Mouse (Mus musculus) thymus, postnatal 36 days (tissue): ENCODE data around the gene Arhgap10.

Source experiments
- DNase-seq, 2 experiments: peaks; one replicate each; pipeline ENCODE4 v3.0.0; 2022; ENCODE audit warnings: mixed read lengths in 2 of 2

Gene Arhgap10

DNA sequence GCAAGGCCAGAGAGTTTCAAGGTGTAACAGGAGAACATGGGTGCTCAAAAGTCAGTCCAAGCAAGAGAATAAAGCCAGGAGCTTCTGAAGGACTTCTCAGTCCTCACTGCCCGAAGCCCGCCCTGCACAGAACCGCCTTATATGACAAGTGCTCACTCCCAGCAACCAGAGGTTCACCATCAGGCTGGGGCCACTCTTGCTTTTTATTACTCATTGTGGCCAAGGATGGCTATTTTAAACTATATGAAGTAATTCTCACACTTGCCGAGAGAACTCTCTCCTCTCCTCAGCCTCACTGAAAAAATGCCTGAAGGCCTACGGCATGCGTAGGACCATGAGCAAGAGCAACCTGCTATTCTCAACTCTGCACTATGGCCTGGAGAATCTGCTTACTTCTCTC lies 133.7 kb downstream of the Arhgap10 start:
- no peak for DNase-seq

DNA sequence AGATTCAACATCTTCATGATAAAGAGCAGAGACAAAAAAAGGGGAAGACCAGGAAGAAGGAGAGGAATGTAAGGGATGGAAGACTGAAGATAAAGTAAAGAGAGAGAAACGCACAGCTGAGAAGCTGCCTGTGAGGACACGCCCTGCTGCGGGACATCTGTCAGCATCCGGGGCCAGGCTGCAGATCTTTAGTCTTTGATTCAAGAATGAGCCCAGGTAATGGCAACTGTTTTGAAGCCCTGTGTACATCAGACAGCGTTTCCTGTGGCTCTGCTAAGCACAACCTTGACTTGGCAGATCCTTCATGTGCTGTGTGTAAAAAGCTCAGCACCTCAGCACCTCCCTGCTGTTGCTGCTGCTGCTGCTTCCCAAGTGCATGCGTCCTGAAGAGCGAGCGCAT lies 134.1 kb downstream of the Arhgap10 start:
- peak in 1 of 2 experiments; percentile 39 for DNase-seq

DNA sequence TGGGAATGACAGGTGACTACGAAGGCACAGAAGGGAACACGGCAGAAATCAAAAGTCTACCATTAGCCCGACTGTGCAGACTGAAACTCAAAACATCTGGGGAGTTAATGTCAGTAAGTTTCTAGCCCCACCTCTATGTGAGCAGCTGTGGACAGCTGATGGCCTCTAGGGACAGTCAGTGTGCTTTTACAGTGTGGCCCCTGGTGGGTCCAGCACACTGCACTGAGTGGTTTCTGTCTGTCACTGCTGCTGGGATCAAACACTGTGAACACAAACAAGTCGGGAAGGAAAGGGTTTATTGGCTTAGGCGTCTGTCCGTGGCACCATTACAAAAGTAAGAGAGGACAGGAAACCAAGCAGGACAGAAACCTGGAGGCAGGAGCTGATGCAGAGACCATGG lies 136.9 kb downstream of the Arhgap10 start:
- DNase-seq, result no peak

DNA sequence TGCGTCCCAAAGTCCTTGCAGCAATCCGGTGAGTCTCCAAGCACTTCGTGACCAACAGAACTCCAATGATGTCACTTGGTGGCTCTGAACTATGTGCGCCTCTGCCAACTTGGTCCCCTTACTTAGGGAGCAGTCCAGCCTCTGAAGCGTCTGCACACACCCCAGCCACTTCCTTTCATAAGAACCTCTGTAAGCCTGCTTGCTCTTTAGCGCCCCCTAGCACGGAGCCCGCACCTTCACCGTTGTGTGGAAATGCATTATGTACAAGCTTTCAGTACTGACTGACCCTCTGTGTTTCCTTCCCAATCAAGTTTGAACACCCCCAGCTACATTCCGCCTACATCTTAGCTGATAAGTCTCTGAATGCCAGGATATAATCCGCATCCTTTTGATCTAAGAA lies 138.5 kb downstream of the Arhgap10 start:
- peak; percentile 41 to 51 for DNase-seq

DNA sequence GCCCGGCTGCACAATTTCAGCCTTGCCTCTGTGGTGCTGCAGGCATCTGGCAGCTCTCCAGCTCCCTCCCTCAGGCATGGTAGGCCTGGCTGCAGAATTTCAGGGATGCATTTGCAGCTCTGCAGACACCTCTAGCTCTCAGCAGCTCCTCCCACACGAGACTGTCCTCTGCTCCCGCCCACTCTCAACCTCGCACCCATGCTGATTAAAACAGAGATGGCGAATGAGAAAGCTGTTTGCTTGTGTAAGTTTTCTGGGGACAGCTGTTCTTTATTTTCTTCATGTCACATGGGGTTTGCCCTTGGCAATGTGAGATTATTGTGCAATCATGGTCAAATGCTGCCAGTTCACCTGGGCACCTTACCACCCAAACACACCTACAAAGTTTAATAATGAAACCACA lies 141.3 kb downstream of the Arhgap10 start:
- no peak for DNase-seq

DNA sequence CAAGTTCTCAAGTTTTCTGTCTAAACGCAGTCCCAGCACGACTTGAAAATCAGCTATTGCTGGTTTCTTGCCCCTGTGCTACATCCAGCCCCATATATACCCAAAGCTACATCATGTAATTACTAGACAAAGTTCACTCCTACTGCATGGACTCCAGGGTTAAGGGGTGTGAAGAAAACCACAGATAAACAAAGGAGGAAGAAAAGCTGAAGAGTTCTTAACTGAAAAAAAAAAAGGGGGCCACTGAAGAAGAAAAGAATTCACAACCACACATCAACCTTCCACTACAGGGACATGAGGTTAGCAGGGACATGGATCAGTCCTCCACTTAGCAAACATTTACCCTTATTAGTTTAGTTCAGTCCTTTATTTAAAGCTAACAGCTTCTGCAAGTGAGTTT lies 141.8 kb downstream of the Arhgap10 start:
- DNase-seq, result no peak

DNA sequence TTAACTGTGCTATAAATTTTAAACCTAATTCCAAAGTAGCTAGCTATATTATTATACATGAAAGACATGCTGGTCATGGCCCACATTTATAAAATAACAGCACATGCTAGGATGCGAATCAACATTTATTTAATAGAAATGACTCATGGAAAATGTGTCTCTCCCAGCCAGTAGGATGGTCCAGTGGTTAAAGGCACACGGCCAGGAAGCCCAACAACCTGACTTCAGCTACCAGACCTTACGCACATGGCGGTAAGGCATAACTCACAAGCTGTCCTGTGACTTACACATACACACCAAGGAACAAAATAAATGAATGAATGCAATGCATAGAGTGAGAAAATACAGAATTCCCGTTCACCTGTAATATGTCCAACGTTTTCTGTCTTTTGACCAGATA lies 146.7 kb downstream of the Arhgap10 start:
- no peak for DNase-seq

DNA sequence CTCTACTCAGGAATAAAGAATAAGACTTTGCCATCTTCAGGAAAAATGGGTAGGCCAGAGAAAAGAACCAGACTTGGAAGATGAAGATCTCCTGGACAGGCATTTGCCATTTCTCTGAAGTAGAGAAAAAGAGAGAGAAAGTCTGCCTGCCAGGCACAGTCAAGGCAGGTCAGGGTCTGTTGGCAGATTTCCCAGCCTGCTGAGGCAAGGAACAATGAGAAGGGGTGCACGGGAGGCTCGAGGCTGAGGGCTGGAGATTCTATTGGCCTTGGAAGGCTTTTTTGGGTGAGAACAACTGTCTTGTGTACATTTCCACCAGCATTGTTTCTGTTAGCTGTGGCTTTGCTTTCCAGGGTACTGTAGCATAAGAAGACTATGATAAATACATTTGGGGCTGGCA lies 147.4 kb downstream of the Arhgap10 start:
- DNase-seq, result no peak

DNA sequence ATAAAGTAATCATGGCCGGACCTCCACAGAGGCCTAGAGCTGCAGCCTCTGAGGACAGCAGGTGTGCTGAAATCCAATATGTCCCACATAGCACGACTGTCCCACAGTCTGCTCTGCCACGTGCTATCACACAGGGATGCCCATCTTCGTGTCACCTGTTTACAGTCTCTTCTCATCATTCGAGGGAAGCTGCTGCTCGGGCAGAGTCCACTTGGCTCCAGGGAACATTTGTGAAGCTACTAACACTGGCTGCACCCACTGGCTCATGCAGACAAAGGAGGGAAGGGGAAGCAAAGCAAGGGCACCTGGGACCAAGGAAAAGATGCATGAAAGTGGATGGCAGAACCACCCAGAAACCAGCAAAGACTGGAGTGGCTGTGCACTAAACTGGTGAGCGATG lies 148.1 kb downstream of the Arhgap10 start:
- no peak for DNase-seq

DNA sequence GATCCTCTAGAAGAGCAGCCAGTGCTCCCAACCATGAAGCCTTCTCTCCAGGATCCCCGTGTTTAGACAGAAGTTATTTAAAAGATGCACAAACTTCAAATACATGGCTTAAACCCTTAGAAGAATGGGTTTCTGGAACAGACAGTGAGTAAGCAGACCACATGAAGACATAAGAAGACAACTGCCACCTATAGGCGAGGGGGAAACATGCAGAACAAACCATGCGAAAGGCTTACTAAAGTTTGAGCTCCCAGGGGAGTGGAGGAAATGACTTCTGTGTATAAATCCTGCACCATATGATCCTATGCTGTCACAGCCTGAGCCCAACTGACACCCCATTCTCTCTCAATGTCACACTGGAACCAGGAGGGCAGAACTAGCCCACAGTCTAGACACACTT lies 150.7 kb downstream of the Arhgap10 start:
- DNase-seq, result peak; percentile 17 to 19

DNA sequence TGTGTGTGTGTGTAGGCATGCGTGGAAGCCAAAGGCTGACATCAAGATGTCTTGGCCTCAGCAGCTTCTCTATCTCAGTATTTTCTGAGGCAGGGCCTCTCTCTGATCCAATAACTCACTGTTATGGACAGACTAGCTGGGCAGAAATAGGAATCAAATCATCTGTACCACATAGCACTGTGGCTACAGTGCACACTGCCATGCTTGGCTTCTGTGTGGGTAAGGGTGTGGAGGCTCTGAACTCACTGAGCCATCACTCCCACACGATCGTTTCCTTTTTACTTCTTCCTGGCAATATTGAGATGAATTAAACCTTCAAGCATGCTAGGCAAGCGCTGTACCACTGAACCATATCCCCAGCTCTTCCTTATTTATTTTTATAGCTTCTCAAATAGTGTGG lies 151.3 kb downstream of the Arhgap10 start:
- DNase-seq, result no peak

DNA sequence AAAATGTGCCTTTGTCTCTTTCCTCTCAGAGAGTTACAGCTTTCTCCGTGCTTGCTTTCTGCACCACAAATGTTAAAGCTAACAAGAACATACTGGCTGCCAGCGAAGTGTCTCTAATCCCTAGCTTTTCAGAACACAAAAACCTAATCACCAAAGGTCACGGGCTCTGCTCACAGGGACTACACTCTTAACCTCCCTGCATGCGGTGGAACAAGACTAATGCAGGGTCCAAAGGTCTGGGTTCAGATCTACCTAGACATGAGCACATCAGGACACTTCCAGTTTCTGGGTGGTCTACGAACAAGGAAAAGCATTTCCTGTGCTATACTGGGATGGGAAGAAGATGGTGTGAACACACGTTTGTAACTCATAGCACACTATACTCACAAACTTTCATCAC lies 151.8 kb downstream of the Arhgap10 start:
- DNase-seq, result no peak

DNA sequence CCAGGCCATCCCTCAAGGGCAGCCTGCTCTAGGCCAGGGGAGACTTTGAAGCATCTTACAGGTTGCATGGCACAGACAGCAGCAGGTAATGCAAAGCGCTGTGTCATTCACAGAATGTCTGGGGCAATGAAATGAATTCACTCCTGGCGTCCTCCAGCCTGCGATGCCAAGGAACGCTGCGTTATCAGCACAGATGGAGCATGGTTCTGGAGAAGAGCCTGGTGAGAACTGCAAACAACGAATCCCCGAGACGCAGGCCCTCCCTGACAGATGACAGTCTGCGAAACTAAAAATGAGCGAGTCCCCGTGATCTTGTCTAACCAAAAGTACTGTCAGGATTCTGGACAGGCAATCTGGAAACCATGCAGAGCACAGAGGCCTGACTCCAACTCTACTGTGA lies 153.3 kb downstream of the Arhgap10 start:
- no peak for DNase-seq

DNA sequence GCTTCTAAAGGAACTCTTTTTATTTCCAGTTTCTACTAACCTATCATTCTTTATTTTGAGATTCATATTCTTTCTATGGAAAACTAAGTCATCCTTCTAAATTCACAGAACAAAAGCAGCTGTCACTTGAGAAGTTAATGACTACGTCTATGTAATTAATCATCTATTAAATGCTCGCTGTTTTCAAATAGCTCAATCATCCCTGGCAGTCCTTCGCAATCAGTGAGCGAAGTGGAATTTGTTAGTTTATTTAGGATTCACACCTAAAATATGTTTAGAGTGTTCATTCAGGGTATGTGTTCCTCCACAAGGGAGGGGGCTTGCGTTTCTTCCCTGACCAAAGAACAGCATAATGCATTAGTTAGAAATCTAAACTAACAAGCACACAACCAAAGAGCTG lies 156.9 kb downstream of the Arhgap10 start:
- no peak for DNase-seq

DNA sequence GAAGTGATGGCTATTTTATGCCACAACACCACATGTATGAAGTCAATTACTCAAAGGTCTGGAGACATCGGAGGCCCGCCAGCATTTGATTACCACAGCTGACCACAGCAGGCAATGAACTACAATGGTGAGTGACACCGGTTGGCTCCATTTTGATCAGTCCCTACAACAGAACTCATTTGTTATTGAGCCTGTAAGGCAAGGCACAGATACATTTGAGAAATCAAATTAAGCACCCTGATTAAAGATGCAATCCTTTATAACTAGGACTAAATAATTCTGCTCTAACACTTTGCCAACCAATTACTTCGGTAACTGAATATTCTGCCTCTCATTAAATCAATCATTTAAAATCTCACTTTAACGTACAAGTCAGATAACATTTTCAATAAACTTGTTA lies 157.3 kb downstream of the Arhgap10 start:
- DNase-seq, result no peak

DNA sequence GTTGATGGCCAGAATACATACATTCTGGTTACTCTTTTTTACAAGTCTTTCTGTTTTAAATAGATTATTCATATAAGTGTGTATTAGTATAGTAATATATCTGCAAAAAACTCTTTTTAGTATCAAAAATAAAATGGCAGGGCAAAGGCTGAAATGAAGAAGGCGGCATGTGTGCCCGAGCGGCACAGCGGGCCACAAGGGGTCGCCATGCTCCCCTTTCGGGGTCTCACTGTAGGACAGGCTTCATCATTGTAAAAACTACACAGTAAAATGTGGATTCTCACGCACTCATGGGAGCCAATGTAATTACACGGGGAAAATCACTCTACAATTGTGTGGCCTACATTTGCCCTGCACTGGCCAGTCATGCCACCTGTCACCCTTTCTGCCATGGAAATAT lies 160.6 kb downstream of the Arhgap10 start:
- no peak for DNase-seq

DNA sequence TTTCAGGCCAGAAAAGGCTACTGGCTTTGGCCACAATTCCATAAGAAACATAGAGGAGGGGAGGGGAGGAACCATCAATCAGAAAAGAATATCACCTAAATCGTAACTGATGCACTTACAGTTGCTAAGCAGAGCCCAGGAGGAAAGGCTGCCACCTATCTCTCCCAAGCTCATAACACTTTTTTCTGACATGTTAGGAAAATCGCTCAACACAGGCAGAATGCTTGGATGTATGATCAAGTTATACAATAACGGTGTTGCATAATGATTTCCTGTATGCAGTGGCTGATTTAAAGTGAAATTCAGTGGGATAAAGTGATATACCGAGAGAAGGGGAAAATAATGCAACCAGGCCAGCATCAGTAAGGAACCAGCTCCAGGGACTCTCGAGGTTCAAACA lies 162.4 kb downstream of the Arhgap10 start:
- DNase-seq, result no peak

DNA sequence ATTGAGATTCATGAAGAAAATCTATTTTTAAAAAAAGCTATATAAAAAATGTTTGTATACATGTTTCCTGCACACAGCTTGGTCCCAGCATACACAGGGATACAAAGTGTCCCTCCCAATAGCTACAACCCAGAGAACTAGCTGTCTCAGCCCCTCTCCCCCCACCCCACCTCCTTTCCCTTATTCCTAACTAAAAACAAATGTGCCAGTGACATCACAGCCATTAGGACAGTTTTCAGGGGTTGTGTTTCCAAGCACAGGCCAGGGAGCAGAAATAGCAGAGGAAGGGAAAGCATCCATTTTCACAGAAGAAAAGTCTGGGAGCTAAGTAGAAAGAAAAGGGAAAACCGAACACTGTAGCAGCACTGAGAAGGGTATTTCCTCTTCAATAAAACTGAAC lies 163.6 kb downstream of the Arhgap10 start:
- no peak for DNase-seq

DNA sequence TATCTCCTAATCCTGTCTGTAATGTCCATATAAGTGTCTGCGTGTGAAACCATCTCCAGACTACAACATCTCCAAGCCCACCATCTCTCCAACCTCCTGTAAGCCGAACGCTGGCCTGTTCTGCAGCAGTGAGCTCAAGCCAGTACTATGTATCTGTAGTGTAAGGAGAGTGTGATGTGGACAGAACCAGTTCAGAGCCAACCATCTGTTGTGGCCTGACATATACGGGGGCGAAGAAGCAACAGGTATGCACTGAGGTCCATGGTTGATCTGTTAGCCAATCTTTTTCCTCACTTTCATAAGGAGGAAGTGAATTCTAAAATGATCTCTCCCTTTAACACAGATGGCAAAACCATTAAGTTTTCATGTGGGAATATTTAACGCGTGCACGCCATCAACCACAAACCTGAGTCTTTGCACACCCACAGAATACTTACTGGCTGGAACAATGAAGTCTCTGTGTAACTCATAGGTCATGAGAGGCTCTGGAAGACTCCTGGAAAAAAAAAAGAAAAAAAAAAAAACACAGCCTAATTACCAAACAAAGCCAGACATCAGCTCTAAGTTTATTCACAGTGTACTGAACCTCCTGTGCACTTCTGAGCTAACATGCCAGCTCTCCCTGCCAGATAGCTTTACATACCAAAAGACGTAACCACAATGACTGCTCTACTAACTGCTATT lies 166.4 kb downstream of the Arhgap10 start:
- DNase-seq, result no peak

DNA sequence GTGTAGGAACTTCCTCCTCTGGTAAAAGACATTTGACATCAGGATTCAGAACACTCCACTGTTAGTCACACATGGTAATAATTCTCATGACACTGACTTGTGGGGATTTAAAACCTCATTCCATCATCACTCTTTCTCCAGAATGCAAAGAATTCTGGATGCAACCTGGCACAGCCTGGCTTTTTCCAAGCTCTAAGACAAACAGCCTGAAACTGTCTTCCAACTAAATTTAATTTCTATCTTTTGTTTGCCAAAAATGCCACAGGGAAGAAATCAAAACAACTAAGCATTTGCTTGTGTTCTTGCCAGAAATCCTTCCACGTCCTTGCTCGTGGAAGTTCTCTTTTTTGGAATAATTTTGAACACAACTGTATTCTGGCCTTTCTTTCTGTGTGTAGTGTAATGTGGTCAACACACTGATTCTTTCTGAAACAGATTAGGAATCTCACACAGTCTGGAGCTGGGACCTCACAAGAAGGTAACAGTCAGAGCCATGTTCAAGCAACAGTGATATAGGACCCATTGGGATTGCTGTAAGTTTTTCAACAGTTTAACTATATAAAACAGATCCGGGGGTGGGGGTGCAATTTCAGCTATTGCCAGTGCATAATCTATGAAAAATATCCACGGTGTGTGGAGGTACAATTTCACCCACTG lies 167.5 kb downstream of the Arhgap10 start:
- DNase-seq, result no peak

DNA sequence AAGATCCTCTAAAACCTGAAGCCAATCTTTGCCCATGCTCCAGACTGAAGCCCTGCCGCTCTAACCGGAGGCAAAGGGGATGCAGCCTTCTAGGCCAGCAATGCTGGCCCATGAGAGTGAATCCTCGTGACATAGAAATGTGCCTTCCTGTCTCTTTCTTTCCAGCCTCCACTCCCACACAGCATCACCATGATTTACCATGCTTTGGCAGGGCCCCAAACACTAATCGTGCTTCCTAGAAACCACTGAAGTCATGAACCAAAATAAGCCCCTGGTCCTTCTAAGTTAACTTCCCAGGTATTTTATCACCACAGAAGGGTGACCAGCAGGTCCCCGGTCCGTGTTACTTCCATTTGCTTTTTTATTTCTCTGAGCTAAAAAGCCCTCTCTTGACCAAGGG lies 173.8 kb downstream of the Arhgap10 start:
- no peak for DNase-seq

DNA sequence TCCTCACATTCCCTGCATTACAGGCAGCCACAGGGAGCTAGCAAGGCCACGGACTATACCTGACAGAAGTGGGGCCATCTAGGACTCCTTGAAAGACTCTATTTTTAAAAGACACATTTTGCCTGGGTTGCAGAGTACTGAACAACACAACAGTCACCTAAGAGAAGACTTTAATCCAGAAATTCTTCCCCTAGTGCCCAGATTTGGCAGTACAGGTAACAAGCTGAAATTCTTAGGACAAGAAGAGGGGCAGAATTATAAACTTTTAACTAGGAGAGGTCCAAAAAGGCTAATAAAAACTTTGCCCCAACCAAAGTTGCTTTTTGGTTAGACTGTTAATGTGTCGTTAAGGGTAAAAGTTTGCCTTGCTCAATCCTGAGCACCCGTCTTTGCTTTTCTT lies 174.4 kb downstream of the Arhgap10 start:
- no peak for DNase-seq

DNA sequence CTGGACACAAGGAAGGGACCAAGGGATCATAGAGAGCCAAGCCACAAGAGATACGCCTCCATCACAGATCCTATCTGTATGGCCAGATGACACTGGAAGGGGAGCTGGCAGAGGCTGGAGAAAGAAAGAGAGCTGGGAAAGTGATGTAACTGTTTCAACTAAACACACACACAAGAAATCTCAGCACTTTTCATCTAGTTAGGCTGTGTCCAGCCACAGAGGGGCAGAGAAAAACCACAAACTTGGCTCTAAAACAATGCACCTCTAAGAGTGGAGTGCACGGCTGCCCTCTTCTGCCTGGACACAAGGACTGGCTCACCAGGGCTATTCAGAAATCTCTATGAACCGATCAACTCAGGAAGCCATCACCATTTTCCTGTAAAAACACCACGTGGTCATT lies 175.6 kb downstream of the Arhgap10 start:
- no peak for DNase-seq

DNA sequence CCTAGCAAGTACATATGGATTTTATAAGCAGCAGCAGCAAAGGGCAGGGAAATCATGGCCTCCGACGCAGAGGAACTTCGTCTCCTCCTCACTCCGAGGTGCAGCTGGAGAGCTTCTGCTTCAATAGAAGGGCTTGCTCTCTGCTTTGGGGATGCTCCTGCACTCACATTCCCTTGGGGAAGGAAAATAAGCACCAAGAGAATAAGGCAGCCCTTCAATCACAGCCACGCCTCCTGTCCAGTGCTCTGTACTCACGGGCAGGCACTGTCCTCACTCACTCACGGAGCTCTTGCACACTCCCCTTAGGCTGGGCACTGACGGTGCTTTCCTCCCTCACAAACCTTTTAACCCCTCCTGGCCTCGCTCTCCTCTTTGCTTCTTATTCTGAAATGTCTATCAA lies 176.4 kb downstream of the Arhgap10 start:
- no peak for DNase-seq
